Mouse (Mus musculus): ENCODE data around the gene Nanp.

- TF ChIP-seq CTCF (conservative IDR thresholded peaks at IDR 0.05 in 1 of 2, IDR thresholded peaks at IDR 0.05 in 1 of 2; ENCODE audit: low read depth in 2 of 2, low read length in 2 of 2) (no peak), E2F4 (IDR thresholded peaks at IDR 0.05; ENCODE audit: insufficient replicate concordance, low read depth, low read length) (no peak), MAFK (IDR thresholded peaks at IDR 0.05; ENCODE audit: insufficient replicate concordance, low read length) (no peak), ZC3H11A (IDR thresholded peaks at IDR 0.05; ENCODE audit: low read depth, low read length) (no peak), RCOR1 (conservative IDR thresholded peaks at IDR 0.05; ENCODE audit: low read depth, low read length) (no peak), EP300 (IDR thresholded peaks at IDR 0.05; ENCODE audit: low read length) (no peak)
These were observed 1.9 kb downstream of the Nanp start for GRCm38 (mm10) chr2:151037292-151037691.

Measured in CH12.LX (cell line).